Mouse (Mus musculus): ENCODE results near the gene Ptges.
"Not testable (repeated sequence)": the region's sequence is repeated elsewhere in the genome, so short reads cannot be mapped to it uniquely, and the experiment has no call there.

Gene Ptges

GRCm38 (mm10) chr2:30927844-30928628, 1.6 kb downstream of the Ptges start:
- DNase-seq = peak; percentile 75 to 86

DNA sequence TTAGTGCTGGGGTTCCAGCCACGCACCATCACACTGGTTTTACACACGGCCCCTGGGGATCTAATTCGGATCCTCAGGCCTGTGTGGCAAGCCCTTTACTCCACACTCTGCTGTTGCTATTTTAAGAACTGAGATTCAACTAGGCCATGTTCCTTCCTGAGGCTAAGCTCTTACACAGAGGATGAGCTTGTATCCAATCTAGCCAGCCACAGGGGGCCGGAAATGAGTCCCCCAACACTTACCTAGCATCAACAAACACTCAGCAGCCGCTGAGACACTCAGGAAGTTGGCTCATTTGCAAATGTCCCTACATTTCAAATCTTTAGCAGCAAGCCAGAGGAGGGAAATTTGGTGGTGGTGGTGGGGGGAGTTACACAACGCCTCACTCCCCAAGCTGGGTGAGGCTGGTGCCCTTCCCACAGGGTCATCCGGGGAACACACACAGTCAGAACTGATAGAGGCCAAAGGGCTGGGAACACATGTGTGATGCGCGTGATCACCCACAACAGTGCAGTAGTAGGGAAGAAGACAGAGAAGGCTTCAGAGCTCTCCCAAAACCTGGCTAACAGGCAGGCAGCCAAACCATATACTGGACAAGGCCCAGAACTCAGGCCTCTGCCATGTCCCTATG, 2.4 kb downstream of the Ptges start:
- peak; percentile 70 to 88 for DNase-seq

DNA sequence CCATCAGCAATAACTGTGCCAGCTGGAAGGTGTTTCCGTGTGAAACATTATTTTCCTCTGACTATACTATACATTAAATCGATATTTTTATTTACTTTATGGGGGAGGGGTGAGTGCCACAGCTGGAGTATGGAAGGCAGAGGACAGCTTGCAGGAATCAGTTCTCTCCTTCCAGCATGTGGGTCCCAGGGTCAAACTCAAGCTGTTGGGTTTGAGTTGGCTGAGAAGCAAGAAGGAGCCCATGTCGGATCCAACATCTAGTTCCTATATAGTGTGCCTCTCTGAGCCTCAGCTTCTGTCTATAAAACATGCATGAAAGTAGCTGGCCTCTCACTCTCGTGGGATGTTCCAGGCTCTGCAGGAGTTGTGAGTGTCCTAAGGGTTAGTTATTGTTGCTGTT, 3.3 kb downstream of the Ptges start:
- peak; percentile 47 to 71 for DNase-seq

- no peak for DNase-seq
These were observed 4.5 kb downstream of the Ptges start for GRCm38 (mm10) chr2:30925181-30925580.

GRCm38 (mm10) chr2:30923099-30923498, 6.6 kb downstream of the Ptges start:
- DNase-seq = no peak

- DNase-seq = no peak
These were observed 9.4 kb downstream of the Ptges start for GRCm38 (mm10) chr2:30920216-30920615.

GRCm38 (mm10) chr2:30918780-30919329, 10.8 kb downstream of the Ptges start:
- no peak for DNase-seq

DNA sequence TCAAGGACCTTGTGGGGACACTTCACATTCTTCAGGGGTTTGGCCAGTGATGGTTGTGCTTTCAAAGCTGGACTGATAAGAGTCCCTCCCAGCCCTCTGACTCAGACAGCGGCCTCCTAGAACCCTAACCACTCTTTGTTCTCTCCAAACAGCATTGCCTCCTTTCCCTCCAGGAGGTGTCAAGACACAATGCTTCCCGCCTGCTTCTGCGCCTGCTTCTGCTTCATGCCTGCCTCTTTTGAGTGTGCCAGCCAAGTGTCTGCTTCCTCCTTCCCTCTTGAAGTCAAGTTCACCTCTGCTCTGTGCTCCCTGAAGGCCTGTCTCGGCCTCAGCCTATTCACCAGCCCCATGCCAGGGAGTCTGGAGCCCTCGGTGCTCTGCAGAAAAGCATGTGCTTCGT, 11.5 kb downstream of the Ptges start:
- no peak for DNase-seq

- no peak for DNase-seq
These were observed 12.0 kb downstream of the Ptges start for GRCm38 (mm10) chr2:30917649-30918048.

DNA sequence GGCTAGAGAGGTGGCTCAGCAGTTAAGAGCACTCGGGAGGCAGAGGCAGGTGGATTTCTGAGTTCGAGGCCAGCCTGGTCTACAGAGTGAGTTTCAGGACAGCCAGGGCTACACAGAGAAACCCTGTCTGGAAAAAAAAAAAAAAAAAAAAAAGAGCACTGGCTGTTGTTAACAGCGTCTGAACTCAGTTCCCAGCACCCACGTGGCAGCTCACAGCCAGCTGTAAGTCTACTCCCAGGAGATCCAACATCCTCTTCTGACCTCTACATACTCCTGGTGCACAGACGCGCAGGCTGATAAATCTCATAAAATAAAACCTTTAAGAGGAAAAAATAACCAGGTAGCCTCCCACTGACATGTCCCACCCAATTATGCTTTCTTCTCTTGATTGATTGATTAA, 13.7 kb downstream of the Ptges start:
- not testable (repeated sequence) for DNase-seq

DNA sequence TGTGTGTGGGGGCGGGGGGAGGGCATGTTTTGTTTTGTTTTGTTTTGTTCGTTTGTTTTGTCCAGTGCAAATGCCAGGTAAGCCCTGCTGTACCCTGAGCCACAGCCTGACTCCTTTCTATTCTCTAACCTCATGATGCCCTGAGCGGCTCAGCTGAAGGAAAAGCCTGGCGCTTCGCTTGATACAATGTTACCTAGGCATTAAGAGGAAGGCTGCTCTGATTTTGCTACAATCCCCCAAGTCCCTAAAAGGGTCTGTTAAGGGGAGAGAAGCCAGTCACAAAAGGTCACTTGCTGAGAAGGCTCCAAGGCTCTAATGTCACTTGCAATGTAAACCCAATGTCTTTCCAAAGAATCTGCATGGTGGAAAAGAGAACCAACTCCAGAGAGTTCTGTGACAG, 14.3 kb downstream of the Ptges start:
- no peak for DNase-seq

- no peak for DNase-seq
These were observed 14.8 kb downstream of the Ptges start for GRCm38 (mm10) chr2:30914836-30915235.

- no peak for DNase-seq
These were observed 16.6 kb downstream of the Ptges start for GRCm38 (mm10) chr2:30913022-30913421.

DNA sequence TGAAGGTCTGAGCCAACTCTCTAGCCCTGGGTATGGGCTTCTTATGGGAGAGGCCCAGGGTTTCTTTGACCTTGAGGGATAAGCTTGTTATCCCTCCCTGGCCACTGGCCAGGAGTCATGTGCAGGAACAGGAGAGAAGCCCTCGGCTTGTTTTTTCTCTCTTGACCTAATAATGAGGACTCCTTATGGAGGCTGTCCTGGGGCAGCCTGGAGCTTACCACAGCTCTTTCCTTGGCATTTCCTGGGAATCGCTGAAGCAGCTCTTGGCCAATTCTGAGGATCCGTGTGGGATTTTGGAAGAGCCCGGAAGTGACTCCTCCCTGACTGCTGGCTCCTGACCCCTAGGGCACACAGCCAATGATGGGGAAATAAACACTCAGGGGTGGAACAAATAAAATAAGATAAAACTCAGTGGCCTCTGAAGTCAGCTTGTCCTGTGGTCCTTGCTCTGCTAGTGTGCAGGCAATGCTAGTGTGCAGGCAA, 17.3 kb downstream of the Ptges start:
- DNase-seq = peak; percentile 78 to 89

GRCm38 (mm10) chr2:30906641-30907040, 23.0 kb downstream of the Ptges start:
- DNase-seq = no peak

DNA sequence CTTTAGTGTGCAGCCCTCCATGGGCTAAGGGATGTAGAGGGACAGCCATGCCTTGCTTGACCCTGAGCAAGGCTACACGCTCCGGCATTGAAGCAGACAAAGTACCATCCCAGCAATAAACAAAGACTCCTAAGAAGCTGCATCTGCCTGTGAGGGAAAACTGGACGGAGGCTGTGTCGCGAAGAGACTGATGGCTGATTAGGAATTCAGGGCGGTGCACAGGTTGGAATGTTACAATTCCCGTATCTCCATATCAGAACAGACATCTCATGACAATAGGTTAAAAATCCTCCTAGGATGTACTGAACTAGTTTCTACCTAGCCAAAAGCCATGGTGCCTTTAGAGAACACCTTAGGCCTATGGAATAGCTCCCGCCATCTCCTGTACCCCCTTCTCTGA, 23.8 kb downstream of the Ptges start:
- DNase-seq = no peak

GRCm38 (mm10) chr2:30904991-30905390, 24.7 kb downstream of the Ptges start:
- DNase-seq = no peak

GRCm38 (mm10) chr2:30904231-30904630, 25.4 kb downstream of the Ptges start:
- DNase-seq = no peak

GRCm38 (mm10) chr2:30902726-30903722, 26.6 kb downstream of the Ptges start:
- DNase-seq = peak; percentile 51 to 72

DNA sequence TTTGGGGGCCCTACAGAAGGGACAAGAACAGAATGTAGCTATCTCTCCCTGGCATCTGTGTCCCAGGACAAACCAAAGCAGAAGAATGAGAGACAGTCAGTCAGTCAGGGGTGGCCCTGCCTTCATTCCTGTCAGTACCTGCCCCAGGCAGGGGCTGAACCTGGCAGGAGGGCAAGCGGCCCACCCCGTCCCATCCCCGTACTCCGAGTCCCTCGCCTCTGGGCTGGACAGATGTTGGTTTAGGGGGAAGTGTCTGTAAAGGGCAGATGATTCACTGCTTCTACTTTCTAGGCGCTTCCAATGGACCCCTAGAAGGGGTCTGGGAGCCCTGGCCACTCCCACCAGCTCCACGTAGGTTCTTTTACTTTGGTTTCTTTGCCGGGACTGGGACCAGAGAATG, 27.4 kb downstream of the Ptges start:
- DNase-seq = no peak

GRCm38 (mm10) chr2:30901646-30902160, 28.0 kb downstream of the Ptges start:
- peak in 1 of 2 experiments; percentile 77 for DNase-seq

DNA sequence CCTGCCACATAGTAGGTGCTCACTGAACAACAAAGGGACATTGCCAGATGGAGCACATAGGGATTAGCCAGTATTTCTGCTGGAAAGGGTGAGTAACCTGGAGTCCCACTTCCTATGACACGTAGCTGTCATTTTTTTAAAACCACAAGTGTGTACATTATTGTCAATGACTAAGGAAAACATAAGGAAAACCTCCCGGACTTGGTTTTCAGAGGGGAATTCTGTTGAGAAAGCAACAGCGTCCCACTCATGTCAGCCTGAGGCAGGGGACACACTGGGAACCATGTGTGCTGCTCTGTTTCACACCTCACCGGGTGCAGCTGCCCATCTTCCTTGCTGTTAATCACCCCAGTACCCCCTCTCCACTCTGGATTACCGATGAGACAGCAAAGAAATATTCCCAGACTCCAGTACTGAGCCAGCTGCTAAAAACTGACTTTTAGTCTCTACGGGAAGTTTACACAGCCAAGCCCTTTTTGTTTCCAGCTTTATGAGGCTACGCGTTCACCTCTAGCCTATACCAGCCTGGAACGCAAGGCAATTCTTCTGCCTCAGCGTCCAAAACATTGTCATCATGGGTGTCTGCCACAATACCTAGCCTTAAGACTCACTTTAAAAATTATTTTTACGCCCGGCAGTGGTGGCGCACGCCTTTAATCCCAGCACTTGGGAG, 30.1 kb downstream of the Ptges start:
- no peak for DNase-seq

Data from lung, postnatal 4 days (tissue).